Mouse (Mus musculus): ENCODE measurements at regions not wholly inside any gene's neighbourhood (a gene's known extent, or its start where the extent isn't known, plus 50 kb on each side); places are given as distances from the start of the nearest gene placed in this dataset.

- no peak for TF ChIP-seq CTCF (IDR thresholded peaks at IDR 0.05; ENCODE audit: low read depth)
- no peak for TF ChIP-seq EP300 (optimal IDR thresholded peaks at IDR 0.05)
Observed at GRCm38 (mm10) chr9:61723021-61723581, 191.2 kb downstream of the Rplp1 start.

Data from stomach, postnatal 0 days (tissue).